Mouse (Mus musculus) stomach, postnatal 0 days (tissue): ENCODE measurements around the gene Insyn1.

Experiments used
- CTCF ChIP-seq: IDR thresholded peaks from 2 replicates; pipeline ENCODE4 v1.5.1; 2016; ENCODE audit warnings: antibody characterized with exemption, low read depth, mild to moderate bottlenecking, moderate library complexity
- EP300 ChIP-seq: optimal IDR thresholded peaks from 2 replicates; pipeline ENCODE3; 2016; ENCODE audit warnings: antibody characterized with exemption

GRCm38 (mm10) chr9:58442105-58443010, 46.0 kb upstream of the Insyn1 start:
- TF ChIP-seq CTCF (no peak), EP300 (no peak)
